Mouse (Mus musculus) olfactory bulb, adult 2 months (tissue): Measurements from ENCODE around the gene Igfbp5. TPM values are rescaled to one million over a fixed set of nuclear protein-coding genes. Genes with fewer than 3 reads are reported as not detected.

Source experiments
- H3K27ac ChIP-seq: fragments of 200-500 bp; 2 replicates; pipeline ENCODE4 v1.5.1; 2012; ENCODE audit warnings: low read depth, low read length; ENCODE audit not compliant: insufficient read depth
- H3K4me1 ChIP-seq: fragments of 200-500 bp; 2 replicates; pipeline ENCODE4 v1.6.1; 2012; ENCODE audit warnings: low read length; ENCODE audit not compliant: control insufficient read depth, insufficient read depth
- H3K4me3 ChIP-seq: fragments of 200-500 bp; 2 replicates; pipeline ENCODE4 v1.5.1; 2012; ENCODE audit warnings: mild to moderate bottlenecking, low read depth, low read length, moderate library complexity; ENCODE audit not compliant: insufficient read depth
- CTCF ChIP-seq: fragments of 200-500 bp; IDR thresholded peaks from 2 replicates; pipeline ENCODE4 v1.5.1; 2012; ENCODE audit warnings: low read depth, mild to moderate bottlenecking, low read length, moderate library complexity; ENCODE audit not compliant: insufficient read depth
- POLR2A ChIP-seq: fragments of 200-500 bp; IDR thresholded peaks from 2 replicates; pipeline ENCODE4 v1.6.1; 2012; ENCODE audit warnings: mild to moderate bottlenecking, low read depth, low read length, moderate library complexity; ENCODE audit not compliant: insufficient read depth
- WGBS: fragments of 180-500 bp; shearing (Covaris S2); methylation state at CpG from one replicate; pipeline ENCODE4 v1.1.7; 2018; 5-methylcytosine and 5-hydroxymethylcytosine counted together
- polyA plus RNA-seq: library from polyadenylated mRNA; stranded (reverse); fragments of >200 nt; gene quantifications from 2 replicates; pipeline ENCODE4 v1.2.4, GENCODE M21; 2012; ENCODE audit warnings: low replicate concordance; ENCODE audit not compliant: missing spikeins, insufficient read depth, insufficient read length

The Igfbp5 gene
- polyA plus RNA-seq, 1 experiment, result 101 TPM

GRCm38 (mm10) chr1:72823751-72824706, 50.7 kb downstream of the Igfbp5 start, which contains the start of gene Igfbp2:
Gene Igfbp2, plus strand, starts transcription at chr1:72824503.
- TF ChIP-seq CTCF (no peak), POLR2A (no peak)
- 8% methylated on average over 51 of the region's 58 CpGs for WGBS
- peak within 1 kb of the TSS; percentile 61 for H3K4me3 ChIP-seq
- peaks cover 22% of the 10 kb centered on the region for H3K4me1 ChIP-seq
- no peak within 1 kb of the TSS for H3K27ac ChIP-seq

- Histone ChIP-seq H3K27ac (no peak overlapping the region), H3K4me1 (peaks cover 22% of the 10 kb centered on the region), H3K4me3 (no peak overlapping the region)
- TF ChIP-seq POLR2A, result no peak
- no peak for TF ChIP-seq CTCF
- 90% methylated on average over 10 of the region's 10 CpGs for whole genome bisulfite sequencing
Measured at GRCm38 (mm10) chr1:72822893-72823292, 51.8 kb downstream of the Igfbp5 start.

GRCm38 (mm10) chr1:72819995-72820394, 54.7 kb downstream of the Igfbp5 start:
- no peak overlapping the region for H3K27ac ChIP-seq
- H3K4me3 ChIP-seq, result no peak overlapping the region
- TF ChIP-seq CTCF (no peak), POLR2A (no peak)
- 94% methylated on average over 6 of the region's 6 CpGs for WGBS
- peaks cover 12% of the 10 kb centered on the region for H3K4me1 ChIP-seq

- no peak overlapping the region for H3K27ac ChIP-seq
- 90% methylated on average over 3 of the region's 3 CpGs for WGBS
- TF ChIP-seq CTCF (no peak), POLR2A (no peak)
- peaks cover 8% of the 10 kb centered on the region for H3K4me1 ChIP-seq
- H3K4me3 ChIP-seq, result no peak overlapping the region
Measured at GRCm38 (mm10) chr1:72815616-72816015, 59.1 kb downstream of the Igfbp5 start.

DNA sequence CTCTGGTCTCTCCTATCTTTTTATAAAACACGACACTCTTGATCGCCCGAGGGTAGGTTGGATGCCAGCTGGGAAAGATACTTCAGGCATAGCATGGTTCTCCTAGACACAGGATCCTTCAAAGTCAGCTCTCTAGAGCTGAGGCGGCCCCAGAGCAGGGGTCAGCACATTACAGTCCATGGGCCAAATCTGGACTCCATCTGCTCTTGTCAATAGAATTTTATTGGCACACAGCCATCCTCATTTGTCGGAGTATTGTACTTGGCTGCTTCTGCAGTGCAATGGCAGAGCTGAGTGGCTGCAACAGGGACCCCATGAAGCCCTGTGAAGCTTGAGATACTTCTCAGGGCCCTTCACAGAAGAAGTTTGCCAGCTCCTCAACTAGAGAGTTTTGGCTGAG, 59.5 kb downstream of the Igfbp5 start:
- H3K27ac ChIP-seq, result no peak overlapping the region
- peaks cover 8% of the 10 kb centered on the region for H3K4me1 ChIP-seq
- H3K4me3 ChIP-seq, result no peak overlapping the region
- TF ChIP-seq CTCF (no peak), POLR2A (no peak)
- WGBS, result 65% methylated on average over 5 of the region's 5 CpGs

GRCm38 (mm10) chr1:72813639-72814403, 60.9 kb downstream of the Igfbp5 start:
- TF ChIP-seq POLR2A (no peak), CTCF (no peak)
- Histone ChIP-seq H3K4me1 (peaks cover 11% of the 10 kb centered on the region), H3K4me3 (no peak overlapping the region), H3K27ac (no peak overlapping the region)
- 17% methylated on average over 6 of the region's 6 CpGs for WGBS

DNA sequence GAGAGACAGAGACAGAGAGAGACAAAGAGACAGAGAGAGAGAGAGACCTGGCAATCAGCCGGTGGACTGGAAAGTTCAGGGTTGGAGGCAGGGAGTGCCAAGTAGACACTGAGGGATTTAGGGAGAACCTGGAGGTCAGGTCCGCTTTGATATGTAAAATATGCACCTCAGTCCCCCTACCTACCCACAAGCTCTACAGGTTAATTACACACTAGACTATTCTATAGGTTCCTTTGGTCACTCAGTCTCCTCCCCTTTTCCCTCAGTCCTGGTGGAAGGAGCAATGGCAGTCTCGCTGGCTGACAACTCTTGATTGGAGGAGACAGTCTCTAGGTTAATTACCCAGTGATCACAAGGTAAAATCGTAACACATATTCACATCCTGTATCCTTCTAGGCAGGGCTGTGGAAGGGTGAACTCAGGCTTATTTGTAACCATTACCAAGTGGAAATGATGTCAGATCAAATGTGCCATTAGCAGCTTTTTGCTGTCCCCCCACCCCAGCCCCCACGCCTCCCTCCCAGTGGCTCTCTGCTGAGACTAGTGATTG, 61.5 kb downstream of the Igfbp5 start:
- H3K4me1 ChIP-seq, result peaks cover 11% of the 10 kb centered on the region
- 71% methylated on average over 5 of the region's 5 CpGs for WGBS
- TF ChIP-seq CTCF, result no peak
- TF ChIP-seq POLR2A, result no peak
- no peak overlapping the region for H3K4me3 ChIP-seq
- no peak overlapping the region for H3K27ac ChIP-seq

DNA sequence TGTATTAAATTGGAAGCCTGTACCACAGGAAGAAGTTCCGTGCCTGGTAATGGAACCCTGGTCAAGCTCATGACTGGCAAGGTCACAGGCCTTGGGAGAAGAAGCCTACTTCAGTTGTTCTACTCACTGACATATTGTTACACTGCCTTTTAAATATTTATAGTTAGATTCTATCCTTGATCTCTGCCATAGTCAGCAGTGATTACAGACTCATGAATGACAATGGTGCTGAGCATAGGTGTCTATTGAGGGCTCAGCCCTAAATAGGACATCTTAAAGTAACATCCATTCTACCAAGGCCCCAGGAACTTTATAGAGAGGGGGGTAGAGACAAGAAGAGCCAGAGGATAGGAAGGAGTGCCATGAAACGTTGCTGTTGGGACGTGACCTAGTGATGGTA, 63.6 kb downstream of the Igfbp5 start:
- H3K4me1 ChIP-seq, result peaks cover 13% of the 10 kb centered on the region
- H3K4me3 ChIP-seq, result no peak overlapping the region
- TF ChIP-seq POLR2A, result no peak
- no peak for TF ChIP-seq CTCF
- H3K27ac ChIP-seq, result no peak overlapping the region
- WGBS, result 96% methylated on average over 3 of the region's 3 CpGs
